Mouse (Mus musculus): ENCODE measurements around the gene Asb16. TPM values are rescaled to one million over a fixed set of nuclear protein-coding genes. Genes with fewer than 3 reads are reported as not detected.

The Asb16 gene
- polyA plus RNA-seq, 1 experiment from 2014 or later = 0.13 TPM

DNA sequence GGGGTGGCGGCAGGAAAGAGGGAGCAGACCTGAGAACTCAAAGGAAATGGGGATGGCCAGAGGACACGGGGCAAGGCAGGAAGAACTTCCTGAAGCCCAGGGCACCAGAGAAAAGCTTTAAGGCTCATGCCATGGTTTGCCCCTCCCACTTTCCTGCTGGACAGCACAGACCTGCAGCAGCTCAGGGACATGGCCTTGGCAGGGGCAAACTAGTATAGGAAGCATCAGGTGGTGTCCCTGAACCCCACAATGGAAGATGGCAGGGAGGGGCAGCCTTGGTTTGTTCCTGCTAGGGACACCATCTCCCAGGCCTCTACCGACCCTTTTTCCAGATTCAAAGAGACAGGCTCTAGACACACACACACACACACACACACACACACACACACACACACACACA lies 36.8 kb downstream of the Asb16 start:
- no peak overlapping the region for H3K9ac ChIP-seq
- H3K4me2 ChIP-seq = no peak overlapping the region
- no peaks in the 10 kb centered on the region for H3K9me3 ChIP-seq
- no peak overlapping the region for H3K4me3 ChIP-seq
- 46% methylated on average over 3 of the region's 3 CpGs for WGBS
- no peak for ATAC-seq (ENCODE audit: low FRiP score, low read depth)
- no peak overlapping the region for H3K27ac ChIP-seq (replicated peaks)
- H3K4me1 ChIP-seq (replicated peaks) = peaks cover 16% of the 10 kb centered on the region
- H3K36me3 ChIP-seq = peaks cover 29% of the 10 kb centered on the region
- no peaks in the 10 kb centered on the region for H3K27me3 ChIP-seq

DNA sequence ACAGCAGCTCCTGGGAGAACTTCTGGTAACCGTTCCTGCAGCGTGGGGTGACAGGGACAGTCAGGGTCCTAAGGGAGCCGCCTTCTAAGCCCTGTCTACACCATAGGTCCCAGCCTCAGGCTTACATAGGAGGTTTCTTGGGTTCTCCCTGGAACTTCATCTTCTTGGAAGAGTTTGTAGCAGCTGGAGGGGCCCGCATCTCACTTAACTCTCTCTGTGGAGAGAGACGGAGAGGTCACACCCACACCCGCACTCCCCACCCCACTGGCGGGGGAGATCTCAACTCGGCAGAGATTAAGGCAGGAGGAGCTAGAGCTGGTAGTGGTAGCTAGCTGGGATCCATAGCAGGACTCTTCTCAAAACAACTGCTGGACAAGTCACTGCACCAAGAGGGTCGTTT lies 39.6 kb downstream of the Asb16 start:
- H3K4me3 ChIP-seq = no peak overlapping the region
- H3K9me3 ChIP-seq = no peaks in the 10 kb centered on the region
- WGBS = 90% methylated on average over 9 of the region's 9 CpGs
- H3K9ac ChIP-seq = no peak overlapping the region
- H3K4me2 ChIP-seq = no peak overlapping the region
- H3K36me3 ChIP-seq = peaks cover 50% of the 10 kb centered on the region
- H3K27me3 ChIP-seq = no peaks in the 10 kb centered on the region
- ATAC-seq (ENCODE audit: low FRiP score, low read depth) = no peak
- peaks cover 16% of the 10 kb centered on the region for H3K4me1 ChIP-seq (replicated peaks)
- H3K27ac ChIP-seq (replicated peaks) = no peak overlapping the region

DNA sequence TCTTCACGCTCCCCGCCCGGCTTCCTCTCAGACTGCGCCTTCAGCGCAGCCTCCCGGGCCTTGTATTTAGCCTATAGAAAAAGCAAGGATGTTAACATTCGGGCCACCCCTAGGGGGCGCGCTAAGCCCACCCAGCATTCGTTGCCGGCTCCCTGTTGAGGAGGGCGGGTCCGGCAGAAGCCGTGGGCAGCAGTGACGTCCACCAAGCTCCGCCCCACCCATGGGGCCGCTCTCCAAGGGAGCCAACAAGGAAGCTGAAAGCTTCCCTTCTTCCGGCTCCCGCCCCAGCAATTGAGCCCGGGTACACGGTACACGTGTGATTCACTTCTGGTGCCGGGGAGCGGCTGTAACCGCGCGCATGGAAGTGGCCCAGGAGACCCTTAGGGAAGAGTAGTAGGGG lies 40.4 kb downstream of the Asb16 start:
- H3K27ac ChIP-seq (replicated peaks) = peak overlapping the region; percentile 7; the same call in 1 of the 2 replicates
- peaks cover 16% of the 10 kb centered on the region for H3K4me1 ChIP-seq (replicated peaks)
- H3K36me3 ChIP-seq = peaks cover 58% of the 10 kb centered on the region
- WGBS = under 1% methylated on average over 27 of the region's 27 CpGs
- H3K4me3 ChIP-seq = peak overlapping the region; percentile 17
- peak overlapping the region; percentile 8; the same call in 1 of the 2 replicates for H3K9ac ChIP-seq
- H3K27me3 ChIP-seq = no peaks in the 10 kb centered on the region
- peak overlapping the region; percentile 43 for H3K4me2 ChIP-seq
- ATAC-seq (ENCODE audit: low FRiP score, low read depth) = peak; percentile 91
- H3K9me3 ChIP-seq = no peaks in the 10 kb centered on the region

DNA sequence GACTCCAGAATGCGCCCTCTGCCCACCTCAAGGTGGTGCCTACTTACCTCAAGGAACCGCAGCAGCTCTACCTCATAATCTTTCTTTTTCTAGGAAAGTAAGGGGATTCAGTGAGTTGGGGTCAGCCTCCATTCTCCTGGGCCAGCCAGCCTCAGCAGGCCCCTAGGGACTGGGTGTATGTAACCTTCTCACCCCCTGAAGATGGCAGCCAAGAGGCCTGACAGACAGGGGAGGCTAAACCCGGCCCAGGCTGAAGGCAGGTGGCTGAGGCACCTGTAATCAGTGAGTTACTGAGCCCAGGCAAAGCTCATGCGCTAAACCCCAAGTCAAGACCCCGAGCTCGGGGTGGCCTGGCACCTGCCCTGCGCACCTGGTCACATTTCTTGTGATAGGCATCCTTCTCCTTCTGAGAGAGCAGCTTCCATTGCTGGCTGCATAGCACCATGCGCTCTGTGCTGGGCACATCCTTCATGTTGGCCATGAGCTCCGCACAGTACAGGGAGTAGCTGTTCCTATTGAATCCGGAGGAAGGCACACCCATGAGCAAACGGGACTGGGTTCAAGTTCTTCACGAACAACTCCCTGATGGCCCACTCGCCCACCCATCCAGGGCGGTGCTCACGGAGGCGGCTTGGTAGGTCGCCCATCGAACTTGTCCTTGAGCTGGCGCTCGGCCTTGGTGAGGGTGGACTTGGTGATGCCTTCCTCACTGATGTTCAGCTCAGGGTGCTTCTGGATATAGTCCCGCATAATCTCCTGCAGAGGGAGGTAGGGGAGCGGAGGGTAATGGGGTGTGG lies 41.5 kb downstream of the Asb16 start:
- H3K36me3 ChIP-seq = peaks cover 66% of the 10 kb centered on the region
- H3K4me3 ChIP-seq = no peak overlapping the region; the same call in 1 of the 2 replicates
- H3K4me2 ChIP-seq = peak overlapping the region; percentile 43; the same call in 1 of the 2 replicates
- no peaks in the 10 kb centered on the region for H3K27me3 ChIP-seq
- ATAC-seq (ENCODE audit: low FRiP score, low read depth) = no peak
- peaks cover 16% of the 10 kb centered on the region for H3K4me1 ChIP-seq (replicated peaks)
- H3K27ac ChIP-seq (replicated peaks) = no peak overlapping the region
- H3K9ac ChIP-seq = no peak overlapping the region
- H3K9me3 ChIP-seq = no peaks in the 10 kb centered on the region
- 90% methylated on average over 22 of the region's 22 CpGs for WGBS

DNA sequence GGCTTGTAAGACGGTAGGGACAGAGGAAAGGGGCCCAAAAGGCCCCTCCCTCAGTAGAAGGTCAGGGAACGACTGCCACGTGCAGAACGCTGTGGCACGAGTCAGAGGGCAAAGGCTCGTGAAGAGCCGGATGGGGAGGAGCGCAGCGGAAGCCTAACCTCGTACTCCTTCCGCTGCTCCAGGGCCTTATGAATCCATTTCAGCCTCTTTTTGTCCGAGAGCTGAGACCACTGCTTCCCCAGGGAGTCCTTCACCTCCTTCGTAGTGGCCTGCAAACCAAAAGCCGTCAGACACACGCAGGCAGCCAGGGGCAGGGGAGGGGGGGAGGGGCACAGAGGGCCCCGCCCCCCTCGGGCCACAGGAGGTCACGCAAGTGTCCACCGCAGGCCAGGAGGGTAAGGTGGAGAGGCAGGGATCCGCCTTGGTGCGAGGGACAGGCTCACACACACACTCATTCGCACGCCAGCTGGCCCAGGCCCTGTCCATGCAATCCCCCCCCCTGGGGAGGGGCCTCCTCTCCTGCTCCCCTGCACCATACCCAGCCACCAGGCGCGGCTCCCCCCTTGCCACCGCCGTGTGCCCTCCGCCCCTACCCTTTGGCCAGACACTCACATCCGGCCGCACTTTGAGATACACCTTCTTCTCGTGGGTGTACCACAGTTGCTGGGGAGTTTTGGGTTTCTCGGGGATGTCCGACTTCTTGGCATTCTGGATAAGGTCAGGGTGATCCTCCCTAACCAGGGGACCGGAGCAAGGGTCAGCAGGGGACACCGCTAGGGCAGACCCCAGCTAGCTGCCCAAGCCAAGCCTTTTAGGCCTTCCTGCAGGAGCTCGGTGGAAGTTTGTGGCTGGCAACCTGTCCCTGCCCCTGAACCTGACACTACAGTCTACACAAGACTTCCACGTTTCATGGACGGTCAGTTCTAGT lies 42.5 kb downstream of the Asb16 start:
- Histone ChIP-seq H3K4me1 (replicated peaks) (peaks cover 24% of the 10 kb centered on the region), H3K4me2 (no peak overlapping the region), H3K27me3 (no peaks in the 10 kb centered on the region), H3K4me3 (no peak overlapping the region), H3K27ac (replicated peaks) (no peak overlapping the region), H3K9ac (no peak overlapping the region), H3K9me3 (no peaks in the 10 kb centered on the region), H3K36me3 (peaks cover 64% of the 10 kb centered on the region)
- no peak for ATAC-seq (ENCODE audit: low FRiP score, low read depth)
- 38% methylated on average over 38 of the region's 38 CpGs for WGBS

DNA sequence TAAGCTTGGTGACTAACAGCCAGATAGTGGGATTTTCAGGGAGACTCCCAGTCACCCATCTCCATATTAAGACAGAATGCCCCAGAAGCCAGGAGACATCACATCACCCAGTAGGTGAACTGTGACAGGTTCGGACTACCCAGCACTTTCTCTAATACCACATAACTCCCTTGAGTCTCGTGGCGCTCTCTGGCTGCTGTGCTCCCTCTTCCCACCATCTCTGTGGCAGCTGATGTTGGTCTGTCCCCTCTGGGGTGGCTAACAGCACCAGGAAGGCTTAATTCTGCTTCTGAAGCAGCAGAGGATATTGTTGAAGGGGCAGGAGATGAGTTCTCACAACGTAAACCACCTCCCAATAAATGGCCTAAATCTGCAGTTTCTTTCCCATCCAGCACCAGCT lies 43.4 kb downstream of the Asb16 start:
- WGBS = 87% methylated on average over 4 of the region's 4 CpGs
- H3K4me2 ChIP-seq = no peak overlapping the region
- no peak overlapping the region for H3K9ac ChIP-seq
- H3K36me3 ChIP-seq = peaks cover 55% of the 10 kb centered on the region
- no peak overlapping the region for H3K4me3 ChIP-seq
- H3K4me1 ChIP-seq (replicated peaks) = peaks cover 29% of the 10 kb centered on the region
- no peaks in the 10 kb centered on the region for H3K9me3 ChIP-seq
- no peak overlapping the region for H3K27ac ChIP-seq (replicated peaks)
- H3K27me3 ChIP-seq = no peaks in the 10 kb centered on the region
- ATAC-seq (ENCODE audit: low FRiP score, low read depth) = no peak

DNA sequence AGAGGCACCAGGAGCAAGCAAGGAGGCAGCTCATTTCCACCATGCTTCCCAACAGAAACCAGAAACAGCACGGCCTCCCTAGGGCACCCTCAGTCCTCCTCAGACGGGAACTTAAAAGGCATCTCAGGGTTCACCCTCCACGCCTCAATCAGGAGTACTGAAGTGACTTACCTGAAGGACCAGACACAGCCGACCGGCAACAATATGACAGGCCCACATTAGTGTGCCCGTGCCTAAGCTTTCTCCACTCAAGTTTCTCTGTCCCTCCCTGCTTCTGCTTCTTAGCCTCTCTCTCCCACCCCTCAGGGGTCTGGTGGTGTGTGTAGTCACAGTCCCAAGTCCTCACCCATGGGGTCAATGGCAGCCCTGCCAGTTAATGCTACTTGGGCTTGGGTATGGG lies 44.0 kb downstream of the Asb16 start:
- Histone ChIP-seq H3K4me3 (no peak overlapping the region), H3K9me3 (no peaks in the 10 kb centered on the region), H3K36me3 (peaks cover 50% of the 10 kb centered on the region), H3K27me3 (no peaks in the 10 kb centered on the region), H3K9ac (no peak overlapping the region), H3K27ac (replicated peaks) (no peak overlapping the region), H3K4me2 (no peak overlapping the region), H3K4me1 (replicated peaks) (peaks cover 29% of the 10 kb centered on the region)
- WGBS = 87% methylated on average over 6 of the region's 6 CpGs
- no peak for ATAC-seq (ENCODE audit: low FRiP score, low read depth)

DNA sequence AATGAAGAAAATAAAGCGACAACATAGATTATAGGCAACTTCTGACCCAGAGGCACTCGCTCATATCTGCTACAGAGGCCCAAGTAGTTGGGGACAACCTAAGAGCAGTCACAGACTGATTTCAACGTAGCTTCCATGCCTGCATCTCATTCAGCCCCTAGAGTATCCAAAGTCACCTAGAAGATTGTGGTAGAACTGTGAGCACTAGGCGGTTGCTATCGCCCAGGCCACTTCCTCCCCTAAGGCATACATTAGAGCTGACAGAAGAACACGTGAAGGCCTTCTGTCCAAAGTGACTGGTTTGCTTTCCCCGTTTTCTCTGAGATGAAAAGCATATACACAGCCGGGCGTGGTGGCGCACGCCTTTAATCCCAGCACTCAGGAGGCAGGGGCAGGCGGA lies 45.8 kb downstream of the Asb16 start:
- no peaks in the 10 kb centered on the region for H3K27me3 ChIP-seq
- H3K4me1 ChIP-seq (replicated peaks) = peaks cover 22% of the 10 kb centered on the region
- WGBS = 88% methylated on average over 12 of the region's 12 CpGs
- H3K4me2 ChIP-seq = no peak overlapping the region
- no peak overlapping the region for H3K27ac ChIP-seq (replicated peaks)
- H3K4me3 ChIP-seq = no peak overlapping the region
- no peak for ATAC-seq (ENCODE audit: low FRiP score, low read depth)
- H3K36me3 ChIP-seq = peaks cover 43% of the 10 kb centered on the region
- no peaks in the 10 kb centered on the region for H3K9me3 ChIP-seq
- H3K9ac ChIP-seq = no peak overlapping the region

DNA sequence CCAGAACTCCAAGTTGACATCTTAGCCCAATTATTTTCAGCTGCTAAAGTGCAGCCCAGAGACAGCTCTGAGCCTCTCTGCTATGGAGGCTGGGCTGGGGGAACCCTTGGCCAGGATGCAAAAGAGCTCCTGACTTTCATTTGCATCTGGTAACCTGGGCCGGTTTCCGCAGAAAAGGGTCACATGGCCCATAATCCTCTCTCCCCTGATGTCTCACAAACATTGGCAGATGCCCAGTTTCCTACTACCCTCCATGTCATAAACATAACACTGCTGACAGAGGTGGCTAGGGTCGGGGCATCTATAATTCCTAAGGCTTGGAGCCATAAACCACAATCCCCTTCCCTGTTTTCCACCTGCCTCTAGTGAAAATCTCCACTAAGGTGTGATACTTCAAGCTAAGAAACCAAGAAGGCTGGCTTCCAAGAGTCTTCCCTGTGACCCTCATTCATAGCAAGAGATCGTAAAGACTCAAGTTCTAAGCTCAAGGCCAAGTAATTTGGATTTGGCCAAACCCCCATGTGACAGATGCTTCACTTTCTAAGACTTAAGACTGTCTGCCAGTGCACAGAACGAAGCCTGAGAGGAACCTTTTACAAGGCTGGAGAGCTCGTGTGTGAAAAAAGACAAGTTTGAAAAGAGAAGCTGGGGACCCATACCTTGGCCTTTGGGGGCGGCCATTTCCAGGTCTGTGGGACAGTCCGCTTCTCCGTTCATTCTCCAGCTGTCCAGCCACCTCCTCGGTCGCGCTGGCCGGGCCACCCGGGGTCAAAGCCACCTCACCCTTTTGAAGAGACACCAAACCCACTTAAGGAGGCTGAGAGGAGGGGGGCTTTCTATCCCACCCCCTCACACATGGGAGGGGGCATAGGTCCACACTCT lies 47.4 kb downstream of the Asb16 start:
- no peak for ATAC-seq (ENCODE audit: low FRiP score, low read depth)
- WGBS = 16% methylated on average over 14 of the region's 14 CpGs
- Histone ChIP-seq H3K9me3 (no peaks in the 10 kb centered on the region), H3K4me3 (peak overlapping the region; percentile 72), H3K4me2 (peak overlapping the region; percentile 96), H3K36me3 (peaks cover 34% of the 10 kb centered on the region), H3K9ac (peak overlapping the region; percentile 92), H3K27ac (replicated peaks) (peak overlapping the region; percentile 99), H3K4me1 (replicated peaks) (peaks cover 20% of the 10 kb centered on the region), H3K27me3 (no peaks in the 10 kb centered on the region)

DNA sequence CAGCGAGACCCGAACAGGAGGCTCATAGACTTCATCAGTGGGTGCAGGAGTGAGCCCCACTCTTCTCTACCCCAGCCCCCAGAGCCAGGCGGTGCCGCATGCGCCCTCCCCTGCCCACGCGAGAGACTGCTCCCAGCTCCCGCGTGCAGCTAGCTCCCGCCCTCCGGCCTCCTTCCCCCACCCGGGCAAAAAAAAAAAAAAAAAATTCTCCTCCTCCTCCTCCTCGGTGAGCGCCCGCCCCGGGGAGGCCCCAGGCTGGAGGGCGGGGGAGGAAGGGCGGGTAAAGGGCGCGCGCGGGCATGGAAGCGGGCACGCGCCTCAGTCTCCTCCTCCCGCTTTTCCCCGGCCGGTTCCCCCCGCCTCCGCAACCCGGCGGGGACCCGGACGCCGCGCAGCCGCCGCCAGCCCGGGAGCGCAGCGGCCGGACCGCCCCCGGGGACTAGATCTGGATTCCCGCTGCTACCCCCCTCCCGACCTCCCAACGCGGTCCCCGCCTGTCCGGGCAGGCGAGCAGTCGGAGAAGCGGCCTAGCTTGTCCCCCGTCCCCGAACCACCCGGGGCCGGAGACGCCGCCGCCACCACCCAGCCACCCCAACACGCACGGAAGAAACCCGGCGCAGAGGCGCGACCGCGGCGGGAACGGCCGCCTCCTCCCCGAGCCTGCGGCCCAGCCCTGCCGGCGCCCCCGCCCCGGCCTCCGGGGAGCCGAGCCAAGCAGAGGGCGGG lies 48.2 kb downstream of the Asb16 start:
- H3K27me3 ChIP-seq = no peaks in the 10 kb centered on the region
- WGBS = under 1% methylated on average over 60 of the region's 80 CpGs
- peaks cover 29% of the 10 kb centered on the region for H3K36me3 ChIP-seq
- peaks cover 25% of the 10 kb centered on the region for H3K4me1 ChIP-seq (replicated peaks)
- peak overlapping the region; percentile 72 for H3K4me3 ChIP-seq
- H3K4me2 ChIP-seq = peak overlapping the region; percentile 96
- H3K9me3 ChIP-seq = no peaks in the 10 kb centered on the region
- H3K27ac ChIP-seq (replicated peaks) = peak overlapping the region; percentile 99
- peak; percentile 40 for ATAC-seq (ENCODE audit: low FRiP score, low read depth)
- H3K9ac ChIP-seq = peak overlapping the region; percentile 92
